Mouse (Mus musculus): ENCODE data around the gene Clpx. TPM values are rescaled to one million over a fixed set of nuclear protein-coding genes. Genes with fewer than 3 reads are reported as not detected.
A peak's percentile ranks its signal among the peaks of the same experiment; 100 is the strongest.
"Not testable (repeated sequence)": the region's sequence is repeated elsewhere in the genome, so short reads cannot be mapped to it uniquely, and the experiment has no call there.

Clpx gene
- polyA plus RNA-seq, 1 experiment: 50.4 TPM

DNA sequence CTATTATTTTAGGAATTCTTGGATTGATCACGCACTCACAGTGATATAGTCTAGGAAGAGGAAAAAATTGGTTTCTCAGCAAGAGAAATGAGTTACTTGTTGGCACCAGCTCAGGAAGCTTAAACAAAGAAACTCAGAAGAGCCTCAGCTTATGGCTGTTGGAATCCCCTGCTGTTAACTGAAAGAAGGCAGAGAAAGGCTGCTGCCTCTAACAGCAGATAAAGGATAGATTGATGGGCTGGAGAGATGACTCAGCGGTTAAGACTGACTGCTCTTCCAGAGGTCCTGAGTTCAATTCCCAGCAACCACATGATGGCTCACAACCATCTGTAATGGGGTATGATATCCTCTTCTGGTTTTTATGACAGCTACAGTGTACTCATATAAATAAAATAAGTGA lies 33.3 kb downstream of the Clpx start:
- no peak overlapping the region for H3K27ac ChIP-seq (ENCODE audit: control insufficient read depth, insufficient read depth, low read depth, low read length)
- H3K36me3 ChIP-seq (ENCODE audit: control insufficient read depth, insufficient read depth, low read length): peaks cover 2% of the 10 kb centered on the region; the same call in 1 of the 2 replicates
- no peak overlapping the region for H3K4me3 ChIP-seq (ENCODE audit: control insufficient read depth, low read depth, low read length)
- H3K4me1 ChIP-seq (ENCODE audit: control insufficient read depth, insufficient read depth, low read length): no peaks in the 10 kb centered on the region
- no peaks in the 10 kb centered on the region for H3K27me3 ChIP-seq (ENCODE audit: control insufficient read depth, insufficient read depth, low read length)
- no peak for TF ChIP-seq CTCF (IDR thresholded peaks at IDR 0.05; ENCODE audit: control insufficient read depth, insufficient read depth, insufficient replicate concordance, low read depth, low read length)
- TF ChIP-seq POLR2A (IDR thresholded peaks at IDR 0.05; ENCODE audit: control insufficient read depth, low read depth, low read length): no peak

DNA sequence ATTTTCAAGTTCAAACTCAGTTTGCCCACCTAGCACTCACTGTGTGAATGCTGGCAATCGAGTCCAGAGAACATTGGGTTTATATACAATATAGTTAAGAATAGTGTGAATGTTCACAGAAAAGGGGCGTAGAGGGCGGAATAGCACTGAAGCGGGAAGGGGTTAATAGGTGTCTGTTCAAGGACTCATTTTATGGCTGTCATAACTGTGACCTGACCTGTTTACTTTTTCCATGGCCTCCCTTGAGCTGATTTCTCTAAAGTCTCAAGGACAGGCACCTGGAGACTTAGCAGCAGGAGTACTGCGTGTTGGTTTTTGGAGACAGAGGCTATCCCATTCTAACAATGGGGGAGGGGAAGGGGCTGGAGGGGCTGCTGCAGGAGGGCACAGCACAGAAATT lies 39.9 kb downstream of the Clpx start:
- H3K4me1 ChIP-seq (ENCODE audit: control insufficient read depth, insufficient read depth, low read length): no peaks in the 10 kb centered on the region
- H3K27ac ChIP-seq (ENCODE audit: control insufficient read depth, insufficient read depth, low read depth, low read length): no peak overlapping the region
- H3K27me3 ChIP-seq (ENCODE audit: control insufficient read depth, insufficient read depth, low read length): no peaks in the 10 kb centered on the region
- TF ChIP-seq POLR2A (IDR thresholded peaks at IDR 0.05; ENCODE audit: control insufficient read depth, low read depth, low read length) (no peak), CTCF (IDR thresholded peaks at IDR 0.05; ENCODE audit: control insufficient read depth, insufficient read depth, insufficient replicate concordance, low read depth, low read length) (no peak)
- H3K36me3 ChIP-seq (ENCODE audit: control insufficient read depth, insufficient read depth, low read length): no peaks in the 10 kb centered on the region
- H3K4me3 ChIP-seq (ENCODE audit: control insufficient read depth, low read depth, low read length): no peak overlapping the region

DNA sequence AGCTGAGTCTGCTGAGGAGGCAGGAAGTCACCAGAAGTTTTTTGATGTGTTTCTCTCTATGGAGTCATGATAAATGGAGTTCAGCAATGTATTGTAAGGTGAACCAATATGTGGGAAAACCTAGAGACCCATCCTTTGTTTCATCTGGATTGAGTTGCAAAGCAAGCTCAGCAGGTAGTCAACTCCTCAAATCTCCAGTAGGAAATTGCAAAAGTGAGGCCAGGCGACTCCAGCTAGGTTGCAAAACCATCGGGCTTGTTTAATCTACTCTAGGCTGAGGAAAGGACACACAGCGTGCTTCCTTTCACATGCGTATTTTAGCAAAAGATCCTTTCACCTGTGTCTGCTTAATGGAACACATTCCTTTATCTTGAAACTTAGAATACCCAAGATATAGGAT lies 45.1 kb downstream of the Clpx start:
- TF ChIP-seq CTCF (IDR thresholded peaks at IDR 0.05; ENCODE audit: control insufficient read depth, insufficient read depth, insufficient replicate concordance, low read depth, low read length) (no peak), POLR2A (IDR thresholded peaks at IDR 0.05; ENCODE audit: control insufficient read depth, low read depth, low read length) (no peak)
- H3K4me3 ChIP-seq (ENCODE audit: control insufficient read depth, low read depth, low read length): no peak overlapping the region
- H3K27me3 ChIP-seq (ENCODE audit: control insufficient read depth, insufficient read depth, low read length): no peaks in the 10 kb centered on the region
- H3K27ac ChIP-seq (ENCODE audit: control insufficient read depth, insufficient read depth, low read depth, low read length): no peak overlapping the region
- H3K4me1 ChIP-seq (ENCODE audit: control insufficient read depth, insufficient read depth, low read length): no peaks in the 10 kb centered on the region
- no peaks in the 10 kb centered on the region for H3K36me3 ChIP-seq (ENCODE audit: control insufficient read depth, insufficient read depth, low read length)

DNA sequence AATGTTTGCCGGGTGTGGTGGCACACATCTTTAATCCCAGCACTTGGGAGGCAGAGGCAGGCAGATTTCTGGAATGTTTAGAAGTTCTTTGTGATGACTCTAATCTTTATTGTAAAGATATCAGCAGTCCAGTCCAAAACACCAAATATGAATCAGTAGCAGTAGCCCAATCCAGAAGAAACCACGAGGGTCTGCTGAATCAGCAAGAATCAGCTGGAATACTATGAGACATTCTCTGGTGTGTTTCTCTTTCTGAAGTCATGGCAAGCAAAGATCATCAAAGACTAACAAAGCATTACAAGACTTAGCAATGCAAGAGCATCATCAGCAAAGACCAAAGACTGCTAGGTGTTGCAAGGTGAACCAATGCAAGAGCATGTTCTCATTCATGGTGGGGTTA lies 46.4 kb downstream of the Clpx start:
- Histone ChIP-seq H3K4me3 (ENCODE audit: control insufficient read depth, low read depth, low read length) (no peak overlapping the region), H3K4me1 (ENCODE audit: control insufficient read depth, insufficient read depth, low read length) (no peaks in the 10 kb centered on the region), H3K27me3 (ENCODE audit: control insufficient read depth, insufficient read depth, low read length) (no peaks in the 10 kb centered on the region), H3K36me3 (ENCODE audit: control insufficient read depth, insufficient read depth, low read length) (no peaks in the 10 kb centered on the region), H3K27ac (ENCODE audit: control insufficient read depth, insufficient read depth, low read depth, low read length) (no peak overlapping the region)
- TF ChIP-seq CTCF (IDR thresholded peaks at IDR 0.05; ENCODE audit: control insufficient read depth, insufficient read depth, insufficient replicate concordance, low read depth, low read length) (no peak), POLR2A (IDR thresholded peaks at IDR 0.05; ENCODE audit: control insufficient read depth, low read depth, low read length) (no peak)

DNA sequence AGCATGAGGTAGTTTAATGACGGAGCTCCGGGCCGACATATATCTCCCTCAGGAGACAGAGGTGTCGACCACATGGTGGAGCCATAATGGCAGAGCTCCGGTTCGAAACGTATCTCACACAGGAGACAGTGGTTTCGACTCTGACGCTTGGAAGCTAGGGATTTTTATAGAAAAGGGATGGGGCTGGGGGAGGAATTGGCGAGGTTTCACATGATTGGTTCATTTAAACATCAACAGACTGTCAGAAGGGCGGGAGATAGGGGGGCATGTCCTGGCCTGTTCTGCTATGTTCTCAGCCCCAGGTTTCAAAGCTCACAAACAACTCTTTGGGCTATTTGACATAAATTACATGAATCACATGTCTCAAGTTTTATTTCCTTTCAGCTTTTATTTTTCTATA lies 51.4 kb downstream of the Clpx start:
- H3K27me3 ChIP-seq (ENCODE audit: control insufficient read depth, insufficient read depth, low read length); H3K4me1 ChIP-seq (ENCODE audit: control insufficient read depth, insufficient read depth, low read length); H3K36me3 ChIP-seq (ENCODE audit: control insufficient read depth, insufficient read depth, low read length): not testable (repeated sequence)
- Histone ChIP-seq H3K27ac (ENCODE audit: control insufficient read depth, insufficient read depth, low read depth, low read length) (peak overlapping the region; percentile 79), H3K4me3 (ENCODE audit: control insufficient read depth, low read depth, low read length) (peak overlapping the region; percentile 91)

DNA sequence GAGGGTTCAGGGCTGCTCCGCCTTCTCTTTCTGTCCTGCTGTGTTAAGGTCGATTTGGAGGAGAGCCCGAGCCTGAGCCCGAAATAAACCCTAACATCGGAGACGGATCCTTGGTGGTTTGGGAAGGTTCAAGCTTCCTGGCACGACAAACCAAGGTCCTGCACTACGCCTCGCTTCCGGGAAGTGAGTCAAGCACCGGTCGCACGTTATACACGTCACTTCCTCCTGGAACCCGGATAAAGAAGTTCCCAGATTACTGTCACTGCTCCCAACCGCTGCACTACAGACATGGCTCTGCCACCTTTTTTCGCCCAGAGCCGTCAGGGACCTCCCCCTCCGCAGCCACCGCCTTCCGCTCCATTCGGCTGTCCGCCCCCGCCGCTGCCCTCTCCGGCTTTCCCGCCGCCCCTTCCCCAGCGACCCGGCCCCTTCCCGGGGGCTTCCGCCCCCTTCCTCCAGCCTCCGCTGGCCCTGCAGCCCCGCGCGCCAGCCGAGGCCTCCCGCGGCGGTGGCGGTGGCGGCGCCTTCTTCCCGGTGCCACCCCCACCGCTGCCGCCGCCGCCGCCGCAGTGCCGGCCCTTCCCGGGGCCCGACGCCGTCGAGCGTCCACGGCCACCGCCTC lies 51.9 kb downstream of the Clpx start, which contains the start of gene Pdcd7:
Pdcd7 (plus strand) TSS at position 251 of the 622 bp plus-strand sequence.
- peak within 1 kb of the TSS; percentile 91 for H3K4me3 ChIP-seq (ENCODE audit: control insufficient read depth, low read depth, low read length)
- H3K27me3 ChIP-seq (ENCODE audit: control insufficient read depth, insufficient read depth, low read length): no peaks in the 10 kb centered on the region
- TF ChIP-seq CTCF (IDR thresholded peaks at IDR 0.05; ENCODE audit: control insufficient read depth, insufficient read depth, insufficient replicate concordance, low read depth, low read length): 0 out of 2 replicates have a peak, but pooled peaks have one; percentile 15
- peak; percentile 96 for TF ChIP-seq POLR2A (IDR thresholded peaks at IDR 0.05; ENCODE audit: control insufficient read depth, low read depth, low read length)
- H3K36me3 ChIP-seq (ENCODE audit: control insufficient read depth, insufficient read depth, low read length): no peaks in the 10 kb centered on the region
- peak within 1 kb of the TSS; percentile 79 for H3K27ac ChIP-seq (ENCODE audit: control insufficient read depth, insufficient read depth, low read depth, low read length)
- H3K4me1 ChIP-seq (ENCODE audit: control insufficient read depth, insufficient read depth, low read length): peaks cover 7% of the 10 kb centered on the region

DNA sequence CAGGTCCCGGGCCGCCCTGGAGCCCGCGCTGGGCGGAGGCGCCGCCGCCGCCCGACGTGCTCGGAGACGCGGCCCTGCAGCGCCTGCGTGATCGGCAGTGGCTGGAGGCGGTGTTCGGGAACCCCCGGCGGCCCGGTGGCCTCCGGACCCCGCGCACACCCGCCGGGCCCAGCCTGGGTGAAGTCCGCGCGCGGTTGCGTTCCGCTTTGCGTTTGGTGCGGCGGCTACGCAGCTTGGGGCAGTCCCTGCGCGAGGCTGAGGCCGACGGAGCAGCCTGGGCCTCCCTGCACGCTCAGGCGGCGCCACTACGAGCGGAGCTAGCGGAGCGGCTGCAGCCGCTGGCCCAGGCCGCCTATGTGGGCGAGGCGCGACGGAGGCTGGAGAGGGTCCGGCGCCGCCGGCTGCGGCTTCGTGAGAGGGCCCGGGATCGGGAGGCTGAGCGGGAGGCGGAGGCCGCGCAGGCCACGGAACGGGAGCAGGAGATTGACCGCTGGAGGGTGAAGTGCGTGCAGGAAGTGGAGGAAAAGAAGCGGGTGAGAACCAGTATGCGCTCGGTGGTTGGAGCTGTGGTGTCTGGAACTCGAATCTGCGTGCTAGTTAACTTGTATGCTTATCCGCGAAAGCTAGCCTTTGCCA lies 52.5 kb downstream of the Clpx start:
- H3K4me3 ChIP-seq (ENCODE audit: control insufficient read depth, low read depth, low read length): peak overlapping the region; percentile 91
- TF ChIP-seq POLR2A (IDR thresholded peaks at IDR 0.05; ENCODE audit: control insufficient read depth, low read depth, low read length) (peak; percentile 36), CTCF (IDR thresholded peaks at IDR 0.05; ENCODE audit: control insufficient read depth, insufficient read depth, insufficient replicate concordance, low read depth, low read length) (no peak)
- peak overlapping the region; percentile 79 for H3K27ac ChIP-seq (ENCODE audit: control insufficient read depth, insufficient read depth, low read depth, low read length)
- H3K36me3 ChIP-seq (ENCODE audit: control insufficient read depth, insufficient read depth, low read length): no peaks in the 10 kb centered on the region
- peaks cover 7% of the 10 kb centered on the region for H3K4me1 ChIP-seq (ENCODE audit: control insufficient read depth, insufficient read depth, low read length)
- no peaks in the 10 kb centered on the region for H3K27me3 ChIP-seq (ENCODE audit: control insufficient read depth, insufficient read depth, low read length)

Data from testis, adult 2 months (tissue).